Mouse (Mus musculus) myocyte (in vitro differentiated cells): ENCODE data around the gene Hfe2.
"Not testable (repeated sequence)": the region's sequence is repeated elsewhere in the genome, so short reads cannot be mapped to it uniquely, and the experiment has no call there.

Source experiments
- MYOG ChIP-seq, 3 experiments: IDR thresholded peaks; one replicate each; pipeline ENCODE4 v1.6.1; 2011; ENCODE audit warnings: control low read depth in 2 of 3, low read depth in 2 of 3, mild to moderate bottlenecking in 2 of 3; ENCODE audit not compliant: insufficient read length in 2 of 3, control insufficient read depth in 1 of 3, insufficient read depth in 1 of 3
- POLR2A ChIP-seq: IDR thresholded peaks from one replicate; pipeline ENCODE4 v1.6.1; 2011; ENCODE audit warnings: low read depth, mild to moderate bottlenecking, control low read depth, moderate library complexity; ENCODE audit not compliant: insufficient read length
- POLR2AphosphoS2 ChIP-seq: IDR thresholded peaks from one replicate; pipeline ENCODE4 v1.6.1; 2011; ENCODE audit warnings: low read depth, control low read depth; ENCODE audit not compliant: insufficient read length

DNA sequence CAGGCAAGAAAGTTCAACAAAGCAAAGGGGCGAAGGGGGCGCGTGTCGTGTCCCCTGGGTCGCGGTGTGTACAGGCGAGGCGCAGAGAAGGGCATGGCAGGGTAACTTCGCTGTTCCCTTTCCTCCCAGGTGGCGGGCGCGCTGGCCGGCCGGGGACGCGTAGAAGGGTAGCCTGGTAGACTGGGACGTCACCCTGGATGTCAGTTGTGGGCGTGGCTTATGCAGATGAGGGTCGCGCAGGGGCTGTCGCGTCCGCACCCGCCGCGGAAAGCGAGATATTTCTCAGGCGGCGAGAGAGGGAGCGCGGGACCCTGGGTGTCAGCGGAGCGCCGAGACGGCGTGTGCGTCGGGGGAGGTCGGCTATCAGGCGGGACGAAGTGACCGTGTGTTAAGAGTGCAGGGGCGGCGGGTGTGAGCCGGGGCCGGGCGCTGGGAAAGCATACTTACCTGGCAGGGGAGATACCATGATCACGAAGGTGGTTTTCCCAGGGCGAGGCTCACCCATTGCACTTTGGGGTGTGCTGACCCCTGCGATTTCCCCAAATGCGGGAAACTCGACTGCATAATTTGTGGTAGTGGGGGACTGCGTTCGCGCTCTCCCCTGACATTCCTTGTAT lies 36.6 kb upstream of the Hfe2 start:
- TF ChIP-seq POLR2AphosphoS2; POLR2A; MYOG (IDR thresholded peaks at IDR 0.05; ENCODE audit: control insufficient read depth in 1 of 3, insufficient read depth in 1 of 3, insufficient read length in 2 of 3, low read depth in 2 of 3): not testable (repeated sequence)
